Mouse (Mus musculus) v-Abl transformed pro-B cells (cell line): Measurements from ENCODE around the gene Ppip5k2.

Experiments used
- in situ Hi-C, 2 experiments: fragments of 400-800 bp; cut with MboI; formaldehyde crosslinking; loops; one replicate each; pipeline ENCODE4 v1.15.1; 2025; ENCODE audit not compliant: unreplicated experiment in 2 of 2

Ppip5k2 gene

GRCm38 (mm10) chr1:97672849-97673248, 97.4 kb downstream of the Ppip5k2 start:
- in situ Hi-C loops, result no loop called here

- in situ Hi-C loops, result no loop called here
Measured at GRCm38 (mm10) chr1:97667288-97667687, 102.9 kb downstream of the Ppip5k2 start.

GRCm38 (mm10) chr1:97662324-97662723, 107.9 kb downstream of the Ppip5k2 start:
- in situ Hi-C loops, result no loop called here

- in situ Hi-C loops, result no loop called here
Measured at GRCm38 (mm10) chr1:97661406-97662241, 108.6 kb downstream of the Ppip5k2 start, which contains the start of gene D1Ertd622e. Gene D1Ertd622e, minus strand, starts transcription at chr1:97662074.

- in situ Hi-C loops, result no loop called here
Measured at GRCm38 (mm10) chr1:97660687-97661405, 109.4 kb downstream of the Ppip5k2 start.

- in situ Hi-C loops, result no loop called here
Measured at GRCm38 (mm10) chr1:97659405-97659804, 110.8 kb downstream of the Ppip5k2 start.

- in situ Hi-C loops, result no loop called here
Measured at GRCm38 (mm10) chr1:97657786-97658185, 112.4 kb downstream of the Ppip5k2 start.

GRCm38 (mm10) chr1:97657201-97657600, 113.0 kb downstream of the Ppip5k2 start:
- in situ Hi-C loops, result no loop called here
